Mouse (Mus musculus) midbrain, embryonic 11.5 days (tissue): ENCODE results near the gene Pkd2l1. TPM values are rescaled to one million over a fixed set of nuclear protein-coding genes. Genes with fewer than 3 reads are reported as not detected.

ENCODE experiments used
- ATAC-seq: fragments of 200-750 bp; cut with Nextera tagmentation; 2 replicates; pipeline ENCODE4 v1.8.0; 2017; ENCODE audit warnings: moderate TSS enrichment, moderate library complexity; ENCODE audit not compliant: low FRiP score
- DNase-seq: peaks from one replicate; pipeline ENCODE4 v3.0.0; 2015; ENCODE audit warnings: low spot score; ENCODE audit errors: missing footprints
- H3K27ac ChIP-seq: fragments of 300-500 bp; sonication (generic); 2 replicates; pipeline ENCODE4 v1.5.1; 2014; ENCODE audit warnings: low read depth, low read length
- H3K27me3 ChIP-seq: fragments of 300-500 bp; sonication (generic); 2 replicates; pipeline ENCODE4 v1.6.1; 2014; ENCODE audit warnings: mild to moderate bottlenecking, low read length, moderate library complexity, mixed read lengths; ENCODE audit not compliant: control insufficient read depth, insufficient read depth
- H3K36me3 ChIP-seq: fragments of 300-500 bp; sonication (generic); 2 replicates; pipeline ENCODE4 v1.6.1; 2014; ENCODE audit warnings: mild to moderate bottlenecking, low read length, moderate library complexity, mixed read lengths; ENCODE audit not compliant: control insufficient read depth, insufficient read depth
- H3K4me1 ChIP-seq: fragments of 300-500 bp; sonication (generic); 2 replicates; pipeline ENCODE4 v1.6.1; 2014; ENCODE audit warnings: low read length; ENCODE audit not compliant: control insufficient read depth, insufficient read depth
- H3K4me2 ChIP-seq: fragments of 300-500 bp; sonication (generic); 2 replicates; pipeline ENCODE4 v1.6.1; 2014; ENCODE audit warnings: mild to moderate bottlenecking, moderate library complexity
- H3K4me3 ChIP-seq: fragments of 300-500 bp; sonication (generic); 2 replicates; pipeline ENCODE4 v1.5.1; 2014; ENCODE audit warnings: low read depth, low read length
- H3K9ac ChIP-seq: fragments of 300-500 bp; sonication (generic); 2 replicates; pipeline ENCODE4 v1.6.1; 2014; ENCODE audit warnings: low read length
- H3K9me3 ChIP-seq: fragments of 300-500 bp; sonication (generic); 2 replicates; pipeline ENCODE4 v1.6.1; 2016; ENCODE audit warnings: low read length; ENCODE audit not compliant: control insufficient read depth
- WGBS: fragments of 180-500 bp; shearing (Covaris S2); extraction: QIAGEN DNeasy Blood & Tissue Kit; methylation state at CpG from one replicate; pipeline ENCODE4 v1.1.7; 2014; 5-methylcytosine and 5-hydroxymethylcytosine counted together
- polyA plus RNA-seq: library from polyadenylated mRNA; unstranded; fragments of >200 nt; fragmentation: Nextera tagmentation; extraction: Ambion mirVana; gene quantifications from 2 replicates; pipeline ENCODE4 v1.2.1, GENCODE M21; 2014

The Pkd2l1 gene
- polyA plus RNA-seq, 1 experiment from 2014 or later, result 0.08 TPM

DNA sequence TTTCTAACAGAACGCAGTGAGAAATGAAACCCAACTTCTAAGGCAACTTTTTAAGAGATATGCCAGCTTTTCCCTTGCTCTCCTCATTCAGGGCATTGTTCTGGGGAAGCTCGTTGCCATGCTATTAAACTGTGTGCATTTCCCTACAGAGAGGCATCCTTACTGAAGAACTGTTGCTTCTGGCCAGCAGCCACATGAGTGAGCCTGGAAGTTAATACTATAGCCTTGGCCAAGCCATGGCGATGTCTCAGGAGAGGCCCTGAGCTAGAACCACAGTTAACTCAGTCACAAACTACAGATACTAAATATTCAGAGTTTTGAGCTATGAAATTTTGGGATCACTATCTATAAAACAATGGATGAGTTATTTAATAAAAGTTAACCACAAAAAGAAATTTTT lies 89.2 kb downstream of the Pkd2l1 start:
- WGBS, result 90% methylated on average over 3 of the region's 3 CpGs
- no peak overlapping the region for H3K4me2 ChIP-seq
- H3K4me1 ChIP-seq, result peaks cover 8% of the 10 kb centered on the region
- H3K27me3 ChIP-seq, result no peaks in the 10 kb centered on the region
- no peak for DNase-seq
- no peaks in the 10 kb centered on the region for H3K9me3 ChIP-seq
- H3K4me3 ChIP-seq, result no peak overlapping the region
- ATAC-seq, result no peak
- H3K27ac ChIP-seq, result no peak overlapping the region
- H3K9ac ChIP-seq, result no peak overlapping the region
- H3K36me3 ChIP-seq, result 0 out of 2 replicates have a peak, but pooled peaks cover 2% of the 10 kb centered on the region

- no peak for ATAC-seq
Observed at GRCm38 (mm10) chr19:44100840-44101239, 91.4 kb downstream of the Pkd2l1 start.

More at GRCm38 (mm10) chr19:44100840-44101239, 91.4 kb downstream of the Pkd2l1 start:
- Histone ChIP-seq H3K9ac (no peak overlapping the region), H3K4me3 (no peak overlapping the region), H3K27me3 (no peaks in the 10 kb centered on the region), H3K9me3 (no peaks in the 10 kb centered on the region), H3K4me1 (no peaks in the 10 kb centered on the region), H3K36me3 (peaks cover 8% of the 10 kb centered on the region; the same call in 1 of the 2 replicates), H3K27ac (no peak overlapping the region), H3K4me2 (no peak overlapping the region)
- no peak for DNase-seq

Other genes starting within 250 kb of the Pkd2l1 start
- gene Cpn1, start 205.9 kb downstream of the Pkd2l1 start, polyA plus RNA-seq, result 0.14 and 0.28 TPM in 2 replicates
- gene Cyp2c23, start 163.2 kb downstream of the Pkd2l1 start, polyA plus RNA-seq, result not detected in 2 replicates
- 20.0 and 20.5 TPM in 2 replicates for gene Erlin1, start 122.7 kb downstream of the Pkd2l1 start, polyA plus RNA-seq
- gene Chuk, start 85.0 kb downstream of the Pkd2l1 start, polyA plus RNA-seq, result 53.9 and 58.7 TPM in 2 replicates
- 42.2 and 53.3 TPM in 2 replicates for gene Cwf19l1, start 56.6 kb downstream of the Pkd2l1 start, polyA plus RNA-seq
- 113 and 128 TPM in 2 replicates for gene Bloc1s2, start 46.0 kb downstream of the Pkd2l1 start, polyA plus RNA-seq
- gene Scd3, start 10.8 kb upstream of the Pkd2l1 start, polyA plus RNA-seq, result 0.22 TPM in 1 of 2 replicates, not detected in the other
- gene Scd2, start 101.2 kb upstream of the Pkd2l1 start, polyA plus RNA-seq, result 353 and 358 TPM in 2 replicates
- 0.06 TPM in 1 of 2 replicates, not detected in the other for gene Scd4, start 140.7 kb upstream of the Pkd2l1 start, polyA plus RNA-seq
- gene Scd1, start 215.4 kb upstream of the Pkd2l1 start, polyA plus RNA-seq, result 16.0 and 17.4 TPM in 2 replicates